Mouse (Mus musculus) left cerebral cortex, postnatal 14 days (tissue): ENCODE data around the gene Sec61a1. TPM values are rescaled to one million over a fixed set of nuclear protein-coding genes. Genes with fewer than 3 reads are reported as not detected.

ENCODE experiments used
- DNase-seq, 2 experiments: peaks; one replicate each; pipeline ENCODE4 v3.0.0; 2021 to 2022; ENCODE audit warnings: low spot score in 2 of 2, mixed read lengths in 1 of 2
- intact Hi-C: fragments of 180-260 bp; cut with DNase I; formaldehyde crosslinking; loops from one replicate; pipeline ENCODE4 v1.15.1; 2025
- long read RNA-seq, 2 experiments: library from polyadenylated mRNA; stranded (forward); transcript quantifications; one replicate each; pipeline ENCODE4 v2.0.0; 2021
- total RNA-seq, 2 experiments: library from RNA; stranded (reverse); gene quantifications; 2 replicates each; pipeline ENCODE4 v1.2.3; 2021

Sec61a1 gene
- total RNA-seq: 100 to 1,000 TPM; 103 to 112 TPM
- long read RNA-seq, experiment 1, transcript Sec61a1-201 (12 exons, 3,172 nt): major isoform, 20 of 29 reads
- long read RNA-seq, experiment 1, partial matches to known transcripts: 1 of 29 reads
- long read RNA-seq, experiment 1, other reads (novel, unspliced or antisense): 6 of 29 reads
- long read RNA-seq, experiment 2, transcript Sec61a1-201 (12 exons, 3,172 nt): major isoform, 26 of 36 reads
- long read RNA-seq, experiment 2, partial matches to known transcripts: 6 of 36 reads
- long read RNA-seq, experiment 2, other reads (novel, unspliced or antisense): 4 of 36 reads

GRCm38 (mm10) chr6:88518404-88519263 is at the start of gene Sec61a1:
TSS of gene Sec61a1 (minus strand) at chr6:88518905.
- DNase-seq: peak; percentile 96
- intact Hi-C loops: no loop called here

GRCm38 (mm10) chr6:88566676-88567075 is 48.0 kb upstream of the Sec61a1 start:
- DNase-seq: no peak
- intact Hi-C loops: no loop called here

GRCm38 (mm10) chr6:88565033-88565432 is 46.3 kb upstream of the Sec61a1 start:
- intact Hi-C loops: no loop called here
- DNase-seq: peak; percentile 21 to 34

- intact Hi-C loops: loop anchor here (5.0 kb wide), 1 partner anchor 267 kb away; no protein-coding TSS in a partner anchor
- no peak for DNase-seq
Observed at GRCm38 (mm10) chr6:88560156-88560555, 41.5 kb upstream of the Sec61a1 start.

DNA sequence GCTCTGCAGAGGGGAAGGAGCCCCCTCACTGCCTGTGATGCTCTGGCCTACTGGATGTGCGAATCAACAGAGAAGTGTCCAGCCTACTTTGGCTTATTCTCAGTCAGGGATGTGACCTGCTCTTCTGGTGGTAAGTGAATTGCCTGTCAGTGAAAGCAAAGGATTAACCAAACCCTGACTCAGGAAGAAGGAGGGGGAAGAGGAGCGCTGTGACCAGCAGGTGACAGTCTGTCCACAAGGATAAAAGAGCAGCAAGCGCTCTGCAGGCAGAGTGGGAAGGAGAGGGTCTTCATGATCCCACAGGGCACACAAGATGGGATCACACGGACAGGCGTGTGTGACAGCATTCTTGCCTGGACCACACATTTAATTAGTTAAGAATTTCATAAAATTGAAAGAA is 41.0 kb upstream of the Sec61a1 start:
- intact Hi-C loops: loop anchor here (5.0 kb wide), 1 partner anchor 268 kb away; no protein-coding TSS in a partner anchor
- no peak for DNase-seq

GRCm38 (mm10) chr6:88558076-88558475 is 39.4 kb upstream of the Sec61a1 start:
- DNase-seq: peak in 1 of 2 experiments; percentile 61
- intact Hi-C loops: no loop called here

DNA sequence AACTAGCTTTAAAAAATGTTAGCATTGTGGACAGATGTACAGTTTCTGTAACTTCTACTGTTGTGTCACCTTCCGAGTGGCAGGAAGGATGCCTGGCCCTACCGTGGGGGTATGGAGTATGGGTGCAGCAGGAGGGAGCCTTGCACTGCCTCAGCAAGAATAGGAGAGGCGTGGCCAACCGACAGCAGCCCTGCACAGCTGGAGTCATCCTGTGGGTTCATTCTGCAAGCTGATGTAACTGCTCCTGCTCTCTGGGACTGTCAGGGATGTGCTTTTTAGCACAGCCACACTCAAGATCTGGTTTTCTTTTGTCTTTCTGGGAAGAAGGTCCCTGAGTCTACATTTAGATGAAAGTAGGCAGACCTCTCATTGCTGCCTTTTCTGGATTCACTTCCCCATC is 38.8 kb upstream of the Sec61a1 start:
- DNase-seq: no peak
- intact Hi-C loops: no loop called here

DNA sequence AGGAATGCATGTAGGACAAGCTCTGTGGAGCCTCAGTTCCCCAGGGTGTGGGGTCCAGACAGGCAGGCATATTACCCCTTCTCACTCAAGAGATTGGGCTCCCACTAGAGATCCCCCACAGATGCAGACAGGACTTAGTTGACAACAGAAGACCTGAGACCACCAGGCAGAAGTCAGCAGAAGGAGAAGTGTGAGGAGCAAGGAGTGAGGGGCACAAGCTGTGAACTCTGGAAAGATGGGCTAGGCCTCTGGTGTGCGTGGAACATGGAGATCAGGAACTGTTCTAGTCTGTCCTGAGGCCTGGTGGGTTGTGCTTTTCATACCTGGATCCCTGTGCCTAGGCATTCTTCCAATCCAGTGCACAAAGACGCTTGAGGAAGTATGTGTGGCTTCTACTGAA is 31.2 kb upstream of the Sec61a1 start:
- DNase-seq: no peak
- intact Hi-C loops: loop anchor here (5.0 kb wide), 2 partner anchors 282 to 307 kb away; no protein-coding TSS in a partner anchor

GRCm38 (mm10) chr6:88549137-88549814 is 30.6 kb upstream of the Sec61a1 start:
- DNase-seq: peak; percentile 61 to 80
- intact Hi-C loops: loop anchor here (5.0 kb wide), 2 partner anchors 283 to 308 kb away; no protein-coding TSS in a partner anchor

GRCm38 (mm10) chr6:88548405-88549049 is 29.8 kb upstream of the Sec61a1 start:
- intact Hi-C loops: loop anchor here (5.0 kb wide), 2 partner anchors 284 to 309 kb away; no protein-coding TSS in a partner anchor
- DNase-seq: no peak

DNA sequence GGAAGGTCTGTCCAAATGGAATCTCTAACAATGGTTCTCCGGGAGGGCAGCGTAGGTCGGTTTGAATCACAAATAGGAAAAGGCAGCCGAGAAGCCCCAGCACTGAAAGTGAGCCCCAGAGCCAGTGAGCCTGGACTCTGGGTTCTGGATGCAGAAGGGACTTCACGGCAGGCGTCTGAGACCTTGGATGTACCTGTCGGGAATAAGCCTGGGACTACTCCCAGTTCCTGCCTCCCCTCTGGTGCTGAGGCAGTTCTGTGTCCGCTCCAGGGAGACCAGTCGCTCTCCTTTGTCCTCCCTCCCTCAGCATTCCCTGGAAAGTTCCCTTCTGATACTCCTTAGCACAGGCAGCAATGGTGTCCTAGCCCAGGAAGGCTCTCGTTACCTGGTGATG is 26.7 kb upstream of the Sec61a1 start:
- DNase-seq: no peak
- intact Hi-C loops: loop anchor here (5.0 kb wide), 2 partner anchors 287 to 312 kb away; no protein-coding TSS in a partner anchor

DNA sequence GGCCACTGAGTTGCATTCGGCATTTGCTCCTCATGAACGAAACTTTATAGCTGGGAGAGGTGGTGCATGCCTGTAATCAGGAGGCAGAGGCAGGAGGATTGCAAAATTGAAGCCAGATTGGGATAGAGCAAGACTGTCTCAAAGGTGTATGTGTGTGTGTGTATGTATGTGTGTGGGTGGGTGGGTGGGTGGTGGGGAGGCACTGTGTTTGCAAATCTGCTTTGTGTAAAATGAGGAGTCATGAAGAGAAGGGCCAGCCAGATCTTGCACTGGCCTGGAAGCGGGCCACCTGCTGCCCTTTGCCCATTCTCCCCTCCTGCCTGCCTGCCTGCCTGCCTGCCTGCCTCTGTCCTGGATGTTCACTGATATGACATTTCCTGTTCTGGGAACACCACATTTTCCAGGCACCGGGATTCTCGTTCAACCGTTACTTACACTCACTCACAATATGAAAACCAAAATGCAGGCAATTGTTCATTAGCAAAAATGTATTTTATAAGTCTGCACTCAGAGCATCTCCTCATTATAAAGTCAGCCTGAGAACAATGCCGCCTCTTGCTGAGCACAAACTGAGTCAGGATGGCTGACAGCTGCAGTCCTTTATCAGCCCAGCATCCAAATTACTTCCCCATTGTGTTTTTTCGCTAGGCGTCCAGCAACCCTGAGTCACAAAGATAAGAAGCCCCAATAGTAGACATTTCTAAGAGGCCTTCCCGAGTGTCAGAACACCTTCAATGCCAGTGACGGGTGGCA is 26.1 kb upstream of the Sec61a1 start:
- intact Hi-C loops: loop anchor here (5.0 kb wide), 2 partner anchors 287 to 312 kb away; no protein-coding TSS in a partner anchor
- DNase-seq: no peak

DNA sequence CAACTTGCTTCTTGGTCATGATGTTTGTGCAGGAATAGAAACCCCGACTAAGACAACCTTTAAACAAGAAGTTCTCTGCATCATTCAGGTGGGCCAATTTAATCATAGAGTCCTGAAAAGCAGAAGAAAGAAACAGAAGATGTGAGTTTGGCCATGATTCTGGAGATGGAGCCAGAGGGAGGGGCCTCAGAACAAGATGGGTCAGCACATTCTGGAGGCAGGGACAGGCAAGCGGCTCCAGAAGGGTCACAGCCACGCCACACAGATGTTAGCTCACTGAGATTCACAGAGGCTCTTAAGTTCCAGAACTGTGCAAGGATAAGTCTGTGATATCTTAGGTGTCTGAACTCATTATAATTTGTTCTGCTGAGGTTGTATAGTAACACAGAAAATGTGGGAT is 25.5 kb upstream of the Sec61a1 start:
- no peak for DNase-seq
- intact Hi-C loops: no loop called here

- intact Hi-C loops: no loop called here
- DNase-seq: no peak
Observed at GRCm38 (mm10) chr6:88540093-88540755, 21.5 kb upstream of the Sec61a1 start.

- intact Hi-C loops: no loop called here
- no peak for DNase-seq
Observed at GRCm38 (mm10) chr6:88530306-88530705, 11.6 kb upstream of the Sec61a1 start.

GRCm38 (mm10) chr6:88524056-88524455 is 5.4 kb upstream of the Sec61a1 start:
- intact Hi-C loops: no loop called here
- no peak for DNase-seq

DNA sequence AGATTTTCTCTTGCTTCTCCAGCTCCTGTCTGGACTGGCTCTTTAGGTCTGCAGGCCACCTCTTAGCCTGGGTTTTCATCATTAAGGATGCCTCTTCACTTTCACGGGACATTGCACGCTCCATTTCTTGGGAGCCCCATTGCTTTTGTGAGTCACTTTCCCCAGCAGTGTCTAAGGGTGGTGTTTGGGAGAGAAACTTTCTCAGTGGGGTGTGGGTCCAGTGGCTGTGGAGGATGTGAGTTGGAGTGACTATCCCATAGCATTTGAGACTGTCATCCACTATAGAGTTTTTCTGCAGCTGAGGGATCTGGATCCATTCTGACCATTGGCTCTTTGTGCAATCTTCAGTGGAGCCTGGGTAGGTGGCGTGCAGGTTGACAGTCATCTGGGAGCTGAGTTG is 4.7 kb upstream of the Sec61a1 start:
- DNase-seq: no peak
- intact Hi-C loops: no loop called here

DNA sequence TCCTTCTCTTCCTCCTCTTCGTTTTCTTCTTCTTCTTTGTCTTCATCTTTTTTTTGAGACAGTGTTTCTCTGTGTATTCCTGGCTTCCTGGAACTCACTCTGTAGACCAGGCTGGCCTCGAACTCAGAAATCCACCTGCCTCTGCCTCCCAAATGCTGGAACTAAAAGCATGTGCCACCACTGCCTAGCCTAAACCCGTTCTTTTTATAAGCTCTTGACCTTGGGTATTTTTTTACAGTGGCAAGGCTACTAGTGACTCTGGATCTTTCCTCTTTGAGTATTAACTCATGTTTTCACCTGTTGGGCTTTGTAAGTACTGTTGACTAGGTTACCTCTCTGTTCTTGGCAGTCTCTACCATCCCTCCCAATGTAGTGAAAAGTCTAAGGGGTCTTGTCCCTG is 4.3 kb upstream of the Sec61a1 start:
- intact Hi-C loops: no loop called here

More for the DNA sequence above, 4.3 kb upstream of the Sec61a1 start:
- no peak for DNase-seq
